Mouse (Mus musculus) layer of hippocampus, postnatal 25 days (tissue): ENCODE measurements around the gene Gm3629. TPM values are rescaled to one million over a fixed set of nuclear protein-coding genes. Genes with fewer than 3 reads are reported as not detected.
"Not testable (repeated sequence)": the region's sequence is repeated elsewhere in the genome, so short reads cannot be mapped to it uniquely, and the experiment has no call there.

Experiments
- DNase-seq, 2 experiments: peaks; one replicate each; pipeline ENCODE4 v3.0.0; 2022; ENCODE audit warnings: mixed read lengths in 2 of 2, low spot score in 1 of 2; ENCODE audit errors: extremely low spot score in 1 of 2
- total RNA-seq, 2 experiments: library from RNA; stranded (reverse); gene quantifications; 2 replicates each; pipeline ENCODE4 v1.2.3; 2021

Gm3629 gene
- total RNA-seq, result under 1 TPM; 0.52 to 0.98 TPM

DNA sequence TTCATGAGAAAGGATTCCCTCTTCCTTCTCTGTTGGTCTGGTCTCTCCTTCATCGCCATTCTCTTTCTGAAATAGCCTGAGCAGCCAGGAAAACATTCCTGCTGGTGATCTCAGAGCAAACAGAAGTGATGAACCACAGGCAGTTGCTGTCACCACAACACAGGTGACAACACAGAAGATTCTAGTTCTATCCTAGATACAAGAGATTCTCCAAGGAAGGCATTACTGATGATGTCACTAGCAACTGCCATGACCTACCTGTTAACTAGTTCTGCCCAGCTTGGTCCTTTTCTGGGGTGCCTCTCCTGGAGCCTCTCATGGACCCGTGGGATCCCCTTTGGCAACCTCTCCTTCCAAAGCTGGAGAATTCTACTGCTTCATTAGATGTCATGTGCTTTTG is at the start of gene Gm3629:
Gene Gm3629 (minus strand): TSS at position 101 of the 400 bp plus-strand sequence.
- not testable (repeated sequence) for DNase-seq

GRCm38 (mm10) chr14:6622318-6622717 is 31.9 kb upstream of the Gm3629 start, which contains the start of gene Gm3460:
Gene Gm3460, minus strand, starts transcription at chr14:6622418.
- DNase-seq, result not testable (repeated sequence)

DNA sequence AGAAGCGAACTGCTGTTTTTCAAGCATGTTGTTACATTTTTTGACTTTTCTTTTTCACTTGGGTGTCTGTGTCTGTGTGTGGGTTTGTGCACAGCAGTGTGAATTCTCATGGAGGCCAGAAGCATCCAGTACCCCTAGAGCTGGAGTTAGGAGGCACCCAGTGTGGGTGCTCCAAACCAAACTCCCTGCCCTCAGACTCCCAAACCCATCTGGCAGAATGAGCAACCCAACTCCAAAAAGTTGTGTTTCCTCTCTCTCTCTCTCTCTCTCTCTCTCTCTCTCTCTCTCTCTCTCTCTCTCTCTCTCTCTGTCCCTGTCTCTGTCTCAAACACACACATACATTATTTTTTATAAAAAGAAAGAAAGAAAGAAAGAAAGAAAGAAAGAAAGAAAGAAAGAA is 16.0 kb upstream of the Gm3629 start:
- peak; percentile 2 to 5 for DNase-seq

- DNase-seq, result peak; percentile 4 to 12
These were observed 14.6 kb upstream of the Gm3629 start for GRCm38 (mm10) chr14:6605004-6605403.

DNA sequence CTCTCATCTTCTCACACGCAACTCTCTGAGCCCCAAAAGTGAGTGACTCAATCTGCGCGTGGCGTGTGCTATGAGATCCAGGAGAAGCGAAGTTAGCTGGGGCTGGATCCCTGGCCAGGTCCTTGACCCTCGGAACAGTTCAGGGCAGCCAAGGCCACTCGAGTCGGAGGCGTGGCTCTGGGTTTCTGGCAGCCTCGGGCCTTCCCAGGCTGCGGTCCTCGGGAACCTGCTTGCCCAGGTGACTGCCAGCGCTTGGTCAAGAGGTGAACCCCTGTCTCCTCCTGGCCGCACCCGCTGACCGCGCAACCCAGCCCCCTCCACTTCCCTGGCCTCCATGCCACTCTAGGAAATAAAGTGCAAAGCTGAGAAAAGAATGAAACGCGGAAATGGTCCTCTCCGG is 14.1 kb upstream of the Gm3629 start:
- DNase-seq, result not testable (repeated sequence)

GRCm38 (mm10) chr14:6537190-6537589 is 53.2 kb downstream of the Gm3629 start, which contains the start of gene Gm8356:
Gene Gm8356, minus strand, starts transcription at chr14:6537290.
- DNase-seq, result not testable (repeated sequence)

Other genes with a start within 250 kb of the Gm3629 start
- gene Gm3618, start 246.9 kb downstream of the Gm3629 start, total RNA-seq, result not detected
- not detected for gene Gm16440, start 200.3 kb downstream of the Gm3629 start, total RNA-seq
- gene Gm3591, start 178.1 kb downstream of the Gm3629 start, total RNA-seq, result 1 to 10 TPM in 1 of 2 experiments, under 1 TPM in 1; 0.61 to 1.5 TPM
- gene Gm3594, start 146.0 kb downstream of the Gm3629 start, total RNA-seq, result not detected
- not detected for gene Gm8356, start 53.3 kb downstream of the Gm3629 start, total RNA-seq
- gene Gm3460, start 31.8 kb upstream of the Gm3629 start, total RNA-seq, result not detected
- gene Gm10251, start 93.6 kb upstream of the Gm3629 start, total RNA-seq, result under 1 TPM in 1 of 2 experiments, not detected in 1; 0.21 TPM
- gene Gm8050, start 129.6 kb upstream of the Gm3629 start, total RNA-seq, result not detected
- 1 to 10 TPM; 2.1 to 3.2 TPM for gene Gm3636, start 151.7 kb upstream of the Gm3629 start, total RNA-seq
- not detected for gene Gm8362, start 183.8 kb upstream of the Gm3629 start, total RNA-seq
- gene Gm3642, start 249.7 kb upstream of the Gm3629 start, total RNA-seq, result not detected